Mouse (Mus musculus) E14TG2a.4 (cell line): ENCODE results near the gene Gpm6b.

ENCODE experiments used
- H3K27me3 ChIP-seq: 2 replicates; pipeline ENCODE4 v1.6.1; 2014; ENCODE audit warnings: low read length, control low read depth; ENCODE audit not compliant: insufficient read depth
- H3K36me3 ChIP-seq: 2 replicates; pipeline ENCODE4 v1.6.1; 2014; ENCODE audit warnings: low read length, control low read depth; ENCODE audit not compliant: insufficient read depth
- H3K4me1 ChIP-seq: replicated peaks from 2 replicates; pipeline ENCODE4 v1.6.1; 2014; ENCODE audit warnings: low read depth, low read length, control low read depth
- H3K4me3 ChIP-seq: replicated peaks from 2 replicates; pipeline ENCODE4 v1.5.1; 2014; ENCODE audit warnings: mild to moderate bottlenecking, low read length
- H3K9me3 ChIP-seq: 2 replicates; pipeline ENCODE4 v1.6.1; 2014; ENCODE audit warnings: low read length, control low read depth
- CTCF ChIP-seq: conservative IDR thresholded peaks from 2 replicates; pipeline ENCODE4 v1.5.1; 2014; ENCODE audit warnings: low read length
- NANOG ChIP-seq: IDR thresholded peaks from 2 replicates; pipeline ENCODE4 v1.6.1; 2014; ENCODE audit warnings: borderline replicate concordance, low read length, mixed read lengths
- POU5F1 ChIP-seq: IDR thresholded peaks from 2 replicates; pipeline ENCODE4 v1.6.1; 2014; ENCODE audit warnings: low read length, borderline replicate concordance

Gene Gpm6b

GRCm38 (mm10) chrX:166286760-166287483 is 48.2 kb downstream of the Gpm6b start:
- H3K4me3 ChIP-seq = no peak overlapping the region
- no peaks in the 10 kb centered on the region for H3K27me3 ChIP-seq
- H3K36me3 ChIP-seq = no peaks in the 10 kb centered on the region
- no peaks in the 10 kb centered on the region for H3K9me3 ChIP-seq
- H3K4me1 ChIP-seq = no peaks in the 10 kb centered on the region
- TF ChIP-seq NANOG (no peak), CTCF (no peak), POU5F1 (no peak)

- no peak overlapping the region for H3K4me3 ChIP-seq
- H3K4me1 ChIP-seq = no peaks in the 10 kb centered on the region
- no peaks in the 10 kb centered on the region for H3K9me3 ChIP-seq
- TF ChIP-seq NANOG (no peak), CTCF (no peak), POU5F1 (no peak)
- H3K27me3 ChIP-seq = no peaks in the 10 kb centered on the region
- no peaks in the 10 kb centered on the region for H3K36me3 ChIP-seq
These were observed 52.6 kb downstream of the Gpm6b start for GRCm38 (mm10) chrX:166291266-166291665.

- TF ChIP-seq CTCF = peak; percentile 35
- TF ChIP-seq NANOG = no peak
- H3K36me3 ChIP-seq = no peaks in the 10 kb centered on the region
- no peak overlapping the region for H3K4me3 ChIP-seq
- no peaks in the 10 kb centered on the region for H3K4me1 ChIP-seq
- no peaks in the 10 kb centered on the region for H3K27me3 ChIP-seq
- no peaks in the 10 kb centered on the region for H3K9me3 ChIP-seq
These were observed 54.8 kb downstream of the Gpm6b start for GRCm38 (mm10) chrX:166293465-166293864.

GRCm38 (mm10) chrX:166302791-166303190 is 64.1 kb downstream of the Gpm6b start:
- H3K4me3 ChIP-seq = no peak overlapping the region
- H3K4me1 ChIP-seq = no peaks in the 10 kb centered on the region
- H3K9me3 ChIP-seq = no peaks in the 10 kb centered on the region
- no peaks in the 10 kb centered on the region for H3K36me3 ChIP-seq
- no peak for TF ChIP-seq CTCF
- TF ChIP-seq NANOG = no peak
- TF ChIP-seq POU5F1 = no peak
- no peaks in the 10 kb centered on the region for H3K27me3 ChIP-seq

GRCm38 (mm10) chrX:166304355-166304754 is 65.6 kb downstream of the Gpm6b start:
- H3K4me1 ChIP-seq = no peaks in the 10 kb centered on the region
- H3K27me3 ChIP-seq = no peaks in the 10 kb centered on the region
- H3K4me3 ChIP-seq = no peak overlapping the region
- H3K36me3 ChIP-seq = no peaks in the 10 kb centered on the region
- no peaks in the 10 kb centered on the region for H3K9me3 ChIP-seq
- TF ChIP-seq CTCF (no peak), NANOG (no peak), POU5F1 (no peak)

GRCm38 (mm10) chrX:166307437-166308222 is 68.9 kb downstream of the Gpm6b start:
- Histone ChIP-seq H3K36me3 (no peaks in the 10 kb centered on the region), H3K4me1 (no peaks in the 10 kb centered on the region), H3K9me3 (no peaks in the 10 kb centered on the region), H3K27me3 (no peaks in the 10 kb centered on the region), H3K4me3 (no peak overlapping the region)
- TF ChIP-seq CTCF = no peak
- no peak for TF ChIP-seq POU5F1
- no peak for TF ChIP-seq NANOG

- Histone ChIP-seq H3K27me3 (no peaks in the 10 kb centered on the region), H3K36me3 (no peaks in the 10 kb centered on the region), H3K4me3 (no peak overlapping the region), H3K9me3 (no peaks in the 10 kb centered on the region), H3K4me1 (no peaks in the 10 kb centered on the region)
- no peak for TF ChIP-seq POU5F1
- no peak for TF ChIP-seq NANOG
- TF ChIP-seq CTCF = no peak
These were observed 70.1 kb downstream of the Gpm6b start for GRCm38 (mm10) chrX:166308798-166309197.

- no peaks in the 10 kb centered on the region for H3K36me3 ChIP-seq
- TF ChIP-seq CTCF (no peak), POU5F1 (no peak), NANOG (no peak)
- H3K27me3 ChIP-seq = no peaks in the 10 kb centered on the region
- no peak overlapping the region for H3K4me3 ChIP-seq
- H3K4me1 ChIP-seq = no peaks in the 10 kb centered on the region
- H3K9me3 ChIP-seq = no peaks in the 10 kb centered on the region
These were observed 76.5 kb downstream of the Gpm6b start for GRCm38 (mm10) chrX:166315251-166315650.
